Mouse (Mus musculus): ENCODE measurements at regions not wholly inside any gene's neighbourhood (a gene's known extent, or its start where the extent isn't known, plus 50 kb on each side); places are given as distances from the start of the nearest gene placed in this dataset.
A peak's percentile ranks its signal among the peaks of the same experiment; 100 is the strongest.
"Not testable (repeated sequence)": the region's sequence is repeated elsewhere in the genome, so short reads cannot be mapped to it uniquely, and the experiment has no call there.

- no peak for DNase-seq (ENCODE audit: low read depth, low spot score)
Observed at GRCm38 (mm10) chr3:22285904-22286303, 209.5 kb downstream of the Tbl1xr1 start.

- no peak for DNase-seq (ENCODE audit: low read depth, low spot score)
Observed at GRCm38 (mm10) chr3:22293466-22293865, 217.0 kb downstream of the Tbl1xr1 start.

- not testable (repeated sequence) for DNase-seq (ENCODE audit: low read depth, low spot score)
Observed at GRCm38 (mm10) chr3:22294081-22294480, 217.6 kb downstream of the Tbl1xr1 start.

GRCm38 (mm10) chr3:22296925-22297324 is 220.5 kb downstream of the Tbl1xr1 start:
- DNase-seq (ENCODE audit: low read depth, low spot score) = not testable (repeated sequence)

GRCm38 (mm10) chr3:22297831-22298230 is 221.4 kb downstream of the Tbl1xr1 start:
- not testable (repeated sequence) for DNase-seq (ENCODE audit: low read depth, low spot score)

GRCm38 (mm10) chr3:22300553-22300952 is 224.1 kb downstream of the Tbl1xr1 start:
- no peak for DNase-seq (ENCODE audit: low read depth, low spot score)

GRCm38 (mm10) chr3:22301991-22302517 is 225.6 kb downstream of the Tbl1xr1 start:
- DNase-seq (ENCODE audit: low read depth, low spot score) = no peak

- peak; percentile 20 for DNase-seq (ENCODE audit: low read depth, low spot score)
Observed at GRCm38 (mm10) chr3:22304145-22304544, 227.7 kb downstream of the Tbl1xr1 start.

- DNase-seq (ENCODE audit: low read depth, low spot score) = peak; percentile 14
Observed at GRCm38 (mm10) chr3:22306624-22307023, 230.2 kb downstream of the Tbl1xr1 start.

GRCm38 (mm10) chr3:22308962-22309361 is 232.5 kb downstream of the Tbl1xr1 start:
- DNase-seq (ENCODE audit: low read depth, low spot score) = peak; percentile 63

- no peak for DNase-seq (ENCODE audit: low read depth, low spot score)
Observed at GRCm38 (mm10) chr3:22316466-22317185, 240.2 kb downstream of the Tbl1xr1 start.

- not testable (repeated sequence) for DNase-seq (ENCODE audit: low read depth, low spot score)
Observed at GRCm38 (mm10) chr3:22320425-22320824, 244.0 kb downstream of the Tbl1xr1 start.

GRCm38 (mm10) chr3:22331240-22331639 is 254.8 kb downstream of the Tbl1xr1 start:
- DNase-seq (ENCODE audit: low read depth, low spot score) = no peak

All from mesoderm, embryonic 11.5 days (tissue).